In genomic region chr11:100850038-100850777, GRCm38 (mm10) we compare ENCODE assay signal across 7 mouse cellular contexts. TPM values are rescaled to one million over a fixed set of nuclear protein-coding genes. Genes with fewer than 3 reads are reported as not detected.
DNase-seq lines count a peak whose midpoint lies in the region; ATAC-seq lines count a peak whose summit lies in the region.

TSS of gene Stat5b (minus strand) at chr11:100850724.

- intact Hi-C loops in gastrocnemius, postnatal 14 days (cut with DNase I; ENCODE audit: low total_unique reads) = no loop called here
- intact Hi-C loops in left cerebral cortex, postnatal 14 days (cut with DNase I) = no loop called here

- DNase-seq in adrenal gland, adult 2 months = peak; percentile 90
- DNase-seq in embryo, embryonic 10 days (ENCODE audit: low spot score) = peak; percentile 72
- DNase-seq in gastrocnemius, postnatal 14 days = peak; percentile 81
- peak; percentile 93 for DNase-seq in induced T-regulatory cell, adult 2 months (ENCODE audit: low read depth)
- DNase-seq in left cerebral cortex, postnatal 14 days (ENCODE audit: low spot score in 2 of 2) = peak; percentile 49 to 63
- DNase-seq in right cerebral cortex, postnatal 25 days = peak; percentile 77

- ATAC-seq in megakaryocyte progenitor cell, adult 5-6 weeks (replicated peaks; ENCODE audit: poor library complexity) = peak; percentile 74

RNA-seq across cellular contexts. Expression of gene Stat5b, which starts in this region (rescaled TPM):
- total RNA-seq in adrenal gland, adult 2 months (2021) = 10 to 100 TPM; 60.3 to 65.3 TPM
- polyA plus RNA-seq in adrenal gland, adult 2 months (2012; rRNA removed) = 43.8 and 53.8 TPM in 2 replicates
- total RNA-seq in gastrocnemius, postnatal 14 days (2021) = 100 to 1,000 TPM in 1 of 2 experiments, 10 to 100 TPM in 1; 100.0 to 110 TPM
- total RNA-seq in left cerebral cortex, postnatal 14 days (2021) = 10 to 100 TPM; 14.6 to 19.9 TPM
- total RNA-seq in megakaryocyte progenitor cell, adult 5-6 weeks (2015) = 31.1 and 32.2 TPM in 2 replicates
- 29.4 and 37.2 TPM in 2 replicates for total RNA-seq in megakaryocyte progenitor cell, adult 5-6 weeks (2017)

Comparison
In these comparisons a context has a peak if more than half of its experiments do, and no peak if none do; other contexts are left out.
1. Peak in every context shown above with its lines: DNase-seq and ATAC-seq.